Mouse (Mus musculus) heart, postnatal 4 days (tissue): ENCODE measurements around the gene Tm9sf1. TPM values are rescaled to one million over a fixed set of nuclear protein-coding genes. Genes with fewer than 3 reads are reported as not detected.

Experiments used
- DNase-seq: peaks from one replicate; pipeline ENCODE4 v3.0.0; 2021
- total RNA-seq, 2 experiments: library from RNA; stranded (reverse); gene quantifications; 2 replicates each; pipeline ENCODE4 v1.2.3; 2021

Gene Tm9sf1
- total RNA-seq, 2 experiments from 2014 or later: 60.1 to 72.3 TPM

DNA sequence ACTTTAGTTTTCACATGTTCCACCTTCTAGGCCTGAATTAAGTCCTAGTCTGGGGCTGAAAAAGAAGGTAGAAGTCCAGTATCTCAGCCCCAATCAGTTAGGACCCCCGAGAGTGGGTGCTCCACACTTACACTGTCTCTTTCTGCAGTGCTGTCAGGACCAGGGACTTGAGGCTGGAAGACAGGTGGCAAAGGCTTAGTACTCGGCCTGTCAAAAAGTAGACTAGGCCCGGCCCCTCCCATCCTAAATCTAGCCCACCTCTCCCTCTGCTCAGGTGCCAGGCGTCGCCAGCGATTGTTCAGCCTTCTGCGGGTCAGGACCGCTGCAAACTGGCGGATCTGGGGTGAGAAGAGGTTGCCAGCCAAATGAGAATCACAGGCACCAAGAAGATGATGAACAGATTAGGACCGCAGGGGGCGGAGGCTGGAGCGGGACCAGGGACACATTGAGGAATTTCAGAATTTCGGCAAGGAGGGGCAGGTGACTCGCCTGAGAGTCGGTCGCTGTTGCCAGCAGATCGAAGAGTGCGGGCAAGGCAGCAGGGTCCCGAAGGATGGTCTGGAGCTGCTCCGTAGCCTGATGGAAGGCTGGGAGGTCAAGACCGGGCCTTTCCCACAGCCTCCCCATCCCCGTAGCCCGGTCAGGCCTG, 8.6 kb downstream of the Tm9sf1 start:
- DNase-seq: no peak

DNA sequence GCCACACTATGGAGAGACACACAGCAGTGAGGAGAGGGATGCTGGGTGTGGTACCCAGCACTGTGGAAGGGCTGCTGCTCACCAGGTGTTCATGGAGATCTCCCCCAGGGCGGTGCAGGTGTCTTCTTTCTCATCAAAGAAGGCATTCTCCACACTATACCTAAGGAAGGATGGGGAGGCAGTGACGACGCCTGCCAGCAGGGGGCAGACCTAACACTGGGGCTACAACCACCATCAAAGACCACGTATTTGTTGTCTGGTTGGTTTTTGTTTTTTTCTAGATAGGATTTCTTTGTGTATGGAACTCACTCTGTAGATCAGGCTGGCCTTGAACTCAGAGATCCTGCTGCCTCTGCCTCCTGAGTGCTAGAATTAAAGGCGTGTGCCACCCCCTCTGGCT, 14.3 kb downstream of the Tm9sf1 start:
- DNase-seq: peak; percentile 68

DNA sequence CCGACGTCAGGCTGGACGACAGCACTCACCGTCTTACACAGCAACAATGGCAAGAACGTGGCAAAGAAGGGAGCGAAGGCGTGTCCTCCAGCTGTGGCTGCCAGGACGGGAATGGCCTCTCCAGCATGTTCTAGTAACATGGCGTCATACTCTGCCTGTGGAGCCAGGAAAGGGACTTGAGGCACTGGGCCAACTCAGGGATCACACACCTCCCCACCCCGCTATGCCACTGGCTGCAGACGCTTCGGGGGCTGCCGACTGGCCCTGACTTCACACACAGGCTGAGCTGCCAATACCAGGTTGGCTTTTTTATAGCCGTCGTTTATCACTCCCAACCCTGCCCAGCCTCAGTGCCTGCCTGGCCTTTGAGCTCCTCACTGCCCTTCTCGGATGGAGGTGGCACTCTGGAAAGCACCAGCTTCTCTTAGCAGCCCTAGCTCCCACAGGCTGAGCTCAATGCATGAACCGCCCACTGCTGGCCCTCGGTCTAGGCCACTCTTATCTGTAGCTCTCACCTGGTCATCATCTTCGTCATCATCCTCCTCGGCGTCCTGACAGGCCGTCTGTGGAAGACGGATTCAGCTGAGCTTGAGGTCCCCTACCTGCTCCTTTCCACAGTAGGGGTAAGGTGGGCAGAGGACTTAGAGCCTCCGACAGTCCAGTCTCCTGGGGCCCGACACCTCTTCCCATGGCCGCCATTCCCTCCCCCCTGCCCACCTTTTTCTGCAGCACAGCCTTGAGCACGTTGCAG, 15.4 kb downstream of the Tm9sf1 start:
- peak; percentile 20 for DNase-seq

DNA sequence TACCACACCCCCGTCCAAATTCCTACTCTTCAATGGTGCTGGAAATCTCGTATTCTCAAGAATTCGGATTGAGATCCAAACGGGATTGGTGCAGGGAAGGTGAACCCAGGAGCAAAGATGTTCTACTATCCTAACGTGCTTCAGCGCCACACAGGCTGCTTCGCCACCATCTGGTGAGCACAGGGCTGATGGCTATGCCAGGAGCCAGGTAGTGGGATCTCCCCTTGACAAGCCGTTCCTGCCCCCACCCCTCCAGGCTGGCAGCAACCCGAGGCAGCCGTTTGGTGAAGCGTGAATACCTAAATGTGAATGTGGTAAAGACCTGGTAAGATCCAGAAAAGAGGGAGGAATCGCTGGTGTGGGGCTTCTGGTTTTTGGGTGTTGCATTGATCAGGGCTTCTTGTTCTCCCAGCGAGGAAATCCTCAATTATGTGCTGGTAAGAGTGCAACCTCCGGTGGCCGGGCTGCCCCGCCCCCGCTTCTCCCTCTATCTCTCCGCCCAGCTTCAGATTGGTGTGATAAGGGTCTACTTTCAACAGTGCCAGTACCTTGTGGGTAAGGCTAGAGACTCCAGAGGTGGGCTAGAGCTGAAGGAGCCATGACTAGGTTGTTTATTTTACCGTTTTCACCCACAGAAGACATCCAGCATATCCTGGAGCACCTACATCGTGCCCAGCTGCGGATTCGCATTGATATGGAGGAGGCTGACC, 25.0 kb downstream of the Tm9sf1 start:
- DNase-seq: no peak

DNA sequence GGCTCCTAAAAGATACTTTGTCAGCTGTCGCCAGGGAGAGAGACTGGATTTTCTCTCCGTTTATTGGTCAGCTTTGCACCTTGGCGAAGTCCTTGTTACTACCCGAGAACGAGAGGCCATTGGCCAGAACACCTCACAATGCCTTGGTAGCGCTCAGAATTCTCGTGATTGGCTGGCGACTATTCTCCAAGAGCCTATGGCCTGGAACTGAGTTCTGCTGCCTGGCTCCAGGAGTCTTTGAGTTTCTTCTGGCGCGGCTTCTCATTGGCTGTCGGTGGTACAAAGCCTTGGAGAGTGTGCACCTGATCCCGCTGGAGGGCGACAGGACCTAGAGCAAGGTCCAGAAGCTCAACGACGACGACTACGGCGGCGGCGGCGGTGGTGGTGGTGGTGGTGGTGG, 25.8 kb downstream of the Tm9sf1 start, which contains the start of gene Rec8:
Rec8 (plus strand) TSS at position 216 of the 400 bp plus-strand sequence.
- DNase-seq: peak; percentile 43

DNA sequence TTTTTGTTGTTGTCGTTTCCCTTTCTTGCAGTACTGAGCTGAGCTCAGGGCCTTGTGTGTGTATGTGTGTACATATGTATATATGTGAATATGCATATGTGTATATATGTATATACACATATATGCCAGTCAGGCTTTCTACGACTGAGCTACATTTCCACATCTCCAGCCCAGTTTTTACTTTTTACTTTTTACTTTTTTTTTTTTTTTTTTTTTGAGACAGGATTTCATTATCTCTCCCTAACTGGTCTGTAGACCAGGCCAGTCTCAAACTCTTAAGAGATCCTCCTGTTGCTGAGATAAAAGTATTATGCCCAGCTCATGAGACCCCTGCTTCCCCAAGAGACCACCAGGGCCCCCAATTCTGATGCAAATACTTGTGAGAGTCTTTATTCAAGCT, 26.8 kb downstream of the Tm9sf1 start:
- no peak for DNase-seq

DNA sequence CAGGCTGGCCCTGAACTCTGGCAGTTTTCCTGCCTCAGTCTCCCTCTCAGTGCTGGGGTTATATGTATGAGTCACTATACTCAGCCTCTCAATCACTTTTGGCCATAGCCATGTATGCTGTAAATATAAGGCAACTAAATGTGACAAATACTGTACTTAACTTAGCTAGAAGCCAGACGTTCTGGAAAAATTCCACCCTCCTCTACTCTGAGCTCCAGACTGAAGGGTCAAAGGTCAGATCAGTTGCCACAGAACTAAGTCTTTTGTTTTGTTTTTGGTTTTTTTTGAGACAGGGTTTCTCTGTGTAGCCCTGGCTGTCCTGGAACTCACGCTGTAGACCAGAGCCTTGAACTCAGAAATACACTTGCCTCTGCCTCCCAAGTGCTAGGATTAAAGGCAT, 27.7 kb downstream of the Tm9sf1 start:
- DNase-seq: no peak

DNA sequence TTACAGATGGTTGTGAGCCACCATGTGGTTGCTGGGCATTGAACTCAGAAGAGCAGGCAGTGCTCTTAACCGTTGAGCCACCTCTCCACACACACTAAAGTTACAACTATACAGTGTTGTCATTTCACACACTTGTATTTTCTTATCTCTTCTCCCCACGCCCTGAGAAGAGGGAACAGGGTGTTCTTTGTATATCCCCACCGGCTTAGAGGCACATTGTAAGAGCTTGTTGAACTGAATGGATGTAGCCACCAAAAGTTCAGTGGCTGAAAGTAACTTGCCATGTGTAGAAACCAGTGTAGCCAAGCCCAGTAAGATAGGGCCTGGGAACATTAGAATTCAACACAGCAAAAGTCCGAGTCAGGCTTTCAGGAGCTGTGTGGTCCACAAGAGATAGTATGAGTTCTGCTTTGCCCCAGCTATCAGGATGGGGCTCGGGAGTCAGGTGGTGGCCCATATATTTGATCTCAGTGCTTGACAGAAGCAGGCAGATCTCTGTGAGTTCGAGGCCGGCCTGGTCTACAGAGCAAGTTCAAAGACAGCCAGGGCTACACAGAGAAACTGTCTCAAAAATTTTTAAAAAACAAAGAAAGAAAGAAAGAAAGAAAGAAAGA, 28.9 kb downstream of the Tm9sf1 start:
- no peak for DNase-seq

DNA sequence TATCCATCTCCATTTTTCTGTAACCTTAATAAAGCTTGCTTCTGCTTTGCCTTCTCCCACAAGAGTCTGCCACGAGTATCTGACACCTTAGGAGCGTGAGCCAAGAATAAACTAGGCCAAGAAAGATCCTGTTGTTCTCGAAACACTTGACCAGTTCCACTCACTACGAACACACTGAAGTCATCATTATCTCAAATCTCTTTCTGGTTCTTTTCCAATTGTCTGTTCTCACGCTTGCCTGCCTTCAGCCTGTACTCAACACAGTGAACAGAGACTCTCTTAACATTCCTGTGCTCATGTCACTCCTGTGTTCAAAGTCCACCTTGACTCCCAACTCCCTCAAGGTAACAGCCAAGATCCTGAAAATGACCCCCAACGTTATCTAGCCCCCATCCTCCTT, 30.3 kb downstream of the Tm9sf1 start:
- no peak for DNase-seq

DNA sequence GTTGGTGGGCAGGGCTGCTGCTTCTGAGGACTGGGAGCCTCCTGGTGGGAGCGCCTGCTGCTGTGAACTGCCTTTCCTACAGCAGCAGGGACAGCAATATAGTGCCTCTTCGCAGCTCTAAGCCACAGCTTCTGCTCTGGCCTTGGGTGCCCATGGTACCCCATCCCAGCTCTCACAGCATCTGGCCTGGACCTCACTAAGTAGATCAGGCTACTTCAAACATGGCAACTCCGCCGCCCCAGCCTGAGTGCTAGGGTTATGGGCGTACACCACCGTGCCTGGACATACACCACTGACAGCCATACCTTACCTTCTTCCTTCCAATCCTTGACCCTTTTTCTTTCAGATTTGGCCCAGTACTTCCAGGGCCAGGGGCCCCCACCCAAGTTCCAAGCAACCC, 35.3 kb downstream of the Tm9sf1 start:
- no peak for DNase-seq

DNA sequence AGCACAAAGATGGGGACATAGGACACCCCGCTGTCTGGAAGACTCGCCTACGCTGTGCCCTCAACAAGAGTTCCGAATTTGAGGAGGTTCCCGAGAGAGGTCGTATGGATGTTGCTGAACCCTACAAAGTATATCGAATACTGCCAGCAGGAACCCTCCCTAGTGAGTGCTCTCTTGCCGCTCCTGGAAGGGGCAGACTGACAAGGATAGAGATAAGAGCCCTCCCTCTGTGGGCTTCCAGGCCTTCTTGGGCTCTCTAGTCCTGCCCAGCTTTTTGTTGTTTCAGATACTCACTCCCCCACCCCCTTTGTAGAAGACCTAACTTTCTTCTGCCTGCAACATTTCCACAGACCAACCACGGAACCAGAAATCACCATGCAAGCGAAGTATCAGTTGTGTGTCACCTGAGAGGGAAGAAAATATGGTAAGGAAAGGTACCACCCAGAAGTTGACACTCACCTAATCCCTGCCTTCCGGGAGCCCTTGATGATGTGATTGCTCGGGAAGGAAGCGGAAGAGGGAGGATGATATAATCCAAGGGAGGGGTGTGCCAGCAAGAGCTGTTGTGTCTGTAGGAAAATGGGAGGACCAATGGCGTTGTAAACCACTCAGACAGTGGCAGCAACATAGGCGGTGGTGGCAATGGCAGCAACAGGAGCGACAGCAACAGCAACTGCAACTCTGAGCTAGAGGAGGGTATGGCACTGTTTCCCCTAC, 37.7 kb downstream of the Tm9sf1 start:
- DNase-seq: no peak

DNA sequence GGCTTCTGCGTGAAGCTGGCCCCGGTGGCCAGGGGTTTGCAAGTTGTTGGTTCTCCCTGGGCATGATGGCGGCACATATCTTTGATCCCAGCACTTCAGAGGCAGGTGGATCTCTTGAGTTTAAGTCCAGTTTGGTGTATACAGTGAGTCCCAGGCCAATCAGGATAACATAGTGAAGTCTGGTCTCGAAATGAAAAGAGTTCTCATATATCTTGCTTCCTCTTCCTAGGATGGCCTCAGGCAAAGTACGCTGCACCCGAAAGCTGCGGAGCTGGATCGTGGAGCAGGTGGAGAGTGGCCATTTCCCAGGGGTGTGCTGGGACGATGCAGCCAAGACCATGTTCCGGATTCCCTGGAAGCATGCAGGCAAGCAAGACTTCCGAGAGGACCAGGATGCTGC, 38.8 kb downstream of the Tm9sf1 start:
- no peak for DNase-seq

DNA sequence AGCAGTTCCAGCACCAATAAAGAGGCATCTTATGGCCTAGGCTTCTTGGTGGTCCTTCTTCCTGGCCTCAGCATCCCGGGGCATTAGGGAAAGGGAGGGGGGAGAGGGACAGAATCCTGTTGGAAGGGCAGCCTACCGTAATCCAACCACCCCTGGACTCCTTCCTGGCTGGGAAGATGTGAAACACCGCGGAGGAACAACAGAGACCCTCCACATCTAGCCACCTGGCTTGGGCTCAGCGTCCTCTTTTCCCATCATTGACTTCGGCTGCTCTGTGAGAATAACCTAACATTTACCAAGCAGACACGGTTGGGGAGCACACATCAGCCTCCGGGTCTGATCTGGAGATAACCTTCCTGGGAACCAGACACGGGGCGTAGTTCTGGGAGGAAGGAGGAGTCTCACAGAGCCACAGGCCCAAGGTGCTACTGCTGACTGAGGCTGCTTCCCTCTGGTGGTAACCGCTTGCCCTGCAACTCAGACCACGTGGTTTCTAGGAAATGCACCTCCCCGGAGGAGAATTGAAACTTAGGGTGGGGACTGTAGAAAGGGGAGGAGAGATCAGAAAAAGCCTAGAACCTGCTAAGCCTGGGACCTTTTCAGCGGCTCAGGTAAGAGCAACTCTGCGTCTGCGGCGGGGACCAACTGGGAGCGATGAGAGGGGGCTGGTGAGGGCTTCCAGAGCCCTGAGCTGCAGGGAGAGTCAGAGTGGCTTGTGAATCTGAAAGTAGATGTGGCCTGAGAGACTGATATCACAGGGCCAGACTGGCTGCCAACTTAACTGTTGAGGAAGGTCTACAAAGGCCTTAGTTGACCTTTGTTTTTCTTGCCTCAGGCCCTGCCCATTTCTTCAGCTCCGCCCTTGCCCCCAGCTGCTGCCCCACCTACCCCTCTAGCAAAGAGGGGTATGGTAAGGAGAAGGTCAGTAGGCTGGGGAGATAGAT, 39.7 kb downstream of the Tm9sf1 start:
- peak; percentile 93 for DNase-seq

DNA sequence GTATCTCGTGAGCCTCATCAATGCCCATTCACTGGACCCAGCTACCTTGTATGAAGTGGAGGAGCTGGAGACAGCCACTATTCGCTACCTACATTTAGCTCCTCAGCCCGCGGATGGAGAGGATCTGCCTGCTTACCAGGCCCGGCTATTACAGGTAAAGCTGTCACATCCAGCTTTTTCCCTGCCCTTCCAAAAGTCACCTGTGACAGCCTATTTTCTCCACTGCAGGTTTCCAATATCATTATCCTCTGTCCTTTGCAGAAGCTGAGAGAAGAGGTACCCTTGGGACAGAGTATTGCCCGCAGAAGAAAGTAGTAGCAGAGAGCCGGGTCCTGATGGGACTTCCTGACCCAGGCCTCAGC, 40.4 kb downstream of the Tm9sf1 start, which contains the start of gene Irf9:
Irf9 (plus strand) TSS at position 301 of the 362 bp plus-strand sequence.
- DNase-seq: no peak

DNA sequence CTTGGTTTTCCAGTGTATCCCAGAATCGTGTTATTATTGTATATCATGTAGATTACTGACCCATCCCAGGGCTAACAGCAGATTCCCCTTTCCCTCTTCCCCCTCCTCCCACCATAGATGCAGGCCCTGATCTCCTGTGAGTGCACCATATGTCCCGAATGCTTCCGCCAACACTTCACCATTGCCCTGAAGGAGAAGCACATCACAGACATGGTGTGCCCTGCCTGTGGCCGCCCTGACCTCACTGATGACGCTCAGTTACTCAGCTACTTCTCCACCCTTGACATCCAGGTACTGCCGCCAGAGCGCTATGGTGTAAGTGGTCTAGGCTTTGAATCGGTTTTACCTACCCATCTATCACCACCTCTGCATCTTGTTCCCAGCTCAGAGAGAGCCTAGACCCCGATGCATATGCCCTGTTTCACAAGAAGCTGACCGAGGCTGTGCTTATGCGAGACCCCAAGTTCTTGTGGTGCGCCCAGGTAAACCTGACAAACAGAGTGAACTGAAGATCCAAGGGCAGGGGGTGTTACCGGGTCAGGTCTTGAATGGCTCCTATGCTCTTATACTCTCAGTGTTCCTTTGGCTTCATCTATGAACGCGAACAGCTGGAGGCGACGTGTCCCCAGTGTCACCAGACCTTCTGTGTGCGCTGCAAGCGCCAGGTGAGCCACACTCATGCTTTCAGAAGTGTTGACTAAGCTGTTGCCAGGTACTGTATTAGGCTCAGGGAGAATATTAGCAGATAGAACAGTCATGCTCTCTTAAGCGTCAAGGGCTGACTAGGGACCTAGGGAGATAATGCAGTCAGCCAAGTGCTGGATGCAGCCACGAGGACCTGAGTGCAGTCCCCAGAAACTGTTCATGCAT, 44.9 kb downstream of the Tm9sf1 start:
- DNase-seq: no peak

DNA sequence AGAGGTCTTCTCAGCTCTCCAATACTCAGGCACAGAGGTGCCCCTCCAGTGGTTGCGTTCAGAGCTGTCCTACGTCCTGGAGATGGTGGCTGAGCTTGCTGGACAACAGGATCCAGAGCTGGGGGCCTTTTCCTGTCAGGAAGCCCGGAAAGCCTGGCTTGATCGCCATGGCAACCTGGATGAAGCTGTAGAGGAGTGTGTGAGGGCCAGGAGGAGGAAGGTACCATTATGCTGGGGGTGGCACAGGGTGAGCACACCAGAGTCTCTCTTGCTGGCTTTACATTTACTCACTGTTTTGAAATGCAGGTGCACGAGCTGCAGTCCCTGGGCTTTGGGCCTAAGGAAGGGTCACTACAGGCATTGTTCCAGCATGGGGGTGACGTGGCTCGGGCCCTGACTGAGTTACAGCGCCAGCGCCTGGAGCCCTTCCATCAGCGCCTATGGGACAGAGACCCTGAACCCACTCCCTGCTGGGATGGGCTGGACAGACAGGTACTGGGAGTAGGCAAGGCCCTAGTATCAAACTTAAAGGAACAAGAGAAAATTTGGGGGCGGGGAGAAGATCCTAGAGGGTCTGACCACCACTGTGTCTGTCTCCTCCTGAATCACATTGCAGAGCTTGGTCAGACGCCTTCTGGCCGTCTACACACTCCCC, 47.4 kb downstream of the Tm9sf1 start:
- no peak for DNase-seq

DNA sequence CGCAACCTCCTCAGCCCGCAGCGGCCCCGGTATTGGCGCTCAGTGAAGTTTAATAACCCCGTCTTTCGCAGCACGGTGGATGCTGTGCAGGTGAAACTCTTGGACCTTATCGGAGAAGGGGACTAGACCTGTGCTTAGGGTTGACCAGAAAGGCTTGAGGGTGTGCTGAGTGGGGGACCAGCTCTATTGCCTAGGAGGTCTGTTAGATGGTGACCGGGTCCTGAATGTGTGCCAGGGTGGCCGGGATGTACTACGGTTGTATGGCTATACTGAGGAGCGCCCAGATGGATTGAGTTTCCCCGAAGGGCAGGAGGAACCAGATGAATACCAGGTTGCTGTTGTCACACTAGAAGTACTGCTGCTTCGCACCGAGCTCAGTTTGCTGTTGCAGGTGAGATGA, 51.4 kb downstream of the Tm9sf1 start:
- DNase-seq: no peak

DNA sequence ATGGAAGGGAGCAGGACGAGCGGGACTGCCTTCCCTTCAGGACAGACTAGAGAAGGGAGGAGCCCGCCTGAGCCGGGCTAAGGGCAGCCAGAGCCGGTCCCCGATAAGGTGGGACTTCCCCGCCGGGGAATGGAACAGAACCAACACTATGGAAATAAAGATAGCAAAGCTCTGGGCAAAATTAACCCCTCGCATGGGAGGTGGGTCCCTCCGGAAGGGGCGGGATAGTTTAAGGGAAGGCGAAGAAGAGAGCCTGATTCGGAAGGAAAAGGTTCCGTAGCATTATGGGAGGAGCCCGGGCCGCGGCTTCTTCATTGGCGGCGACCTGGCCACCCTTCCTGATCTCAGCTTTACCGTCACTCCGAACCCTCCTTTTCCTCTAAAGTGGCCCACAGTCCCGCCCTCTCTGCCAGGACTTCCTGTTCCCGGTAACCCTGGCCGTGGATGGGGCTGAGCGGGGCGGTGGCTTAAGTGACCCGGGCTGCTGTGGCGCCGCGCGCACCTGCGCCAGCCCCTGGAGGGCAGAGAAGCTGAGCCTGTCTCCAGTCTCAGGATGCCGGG, 52.2 kb downstream of the Tm9sf1 start, which contains the start of gene Rnf31:
Rnf31 (plus strand) TSS at position 378 of the 561 bp plus-strand sequence.
- DNase-seq: peak; percentile 95

DNA sequence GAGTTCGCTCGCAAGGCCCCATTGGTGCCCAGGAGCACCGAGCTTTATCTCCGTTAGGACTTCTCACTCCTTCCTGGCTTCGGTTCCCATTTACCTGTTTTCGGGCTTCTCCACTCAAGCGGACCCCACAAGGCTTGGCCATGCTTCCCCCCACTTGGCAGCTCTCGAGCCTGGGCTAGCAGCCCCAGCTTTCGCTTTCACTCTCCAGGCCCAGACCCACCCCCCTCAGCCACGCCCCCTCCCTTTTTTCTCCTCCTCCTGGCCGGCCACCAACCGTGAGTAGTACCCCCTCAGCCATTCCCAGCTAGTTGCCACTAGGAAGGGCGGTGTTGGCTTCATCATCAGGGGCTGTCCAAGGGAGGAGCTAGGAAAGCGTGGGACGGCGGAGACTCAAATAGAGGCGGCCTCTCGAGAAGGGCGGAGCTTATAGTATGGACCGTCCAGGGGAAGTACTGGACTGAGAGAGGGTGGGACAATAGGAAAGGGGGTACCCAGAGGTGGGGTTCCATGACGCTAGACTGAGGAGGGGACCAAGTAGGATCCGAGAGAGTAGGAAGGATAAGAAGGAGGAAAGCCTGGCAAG, 52.8 kb downstream of the Tm9sf1 start, which contains the start of gene Psme2:
Psme2 (minus strand) TSS at position 366 of the 583 bp plus-strand sequence.
- DNase-seq: peak; percentile 95
